Mouse (Mus musculus): ENCODE results near the gene Scamp1.

DNA sequence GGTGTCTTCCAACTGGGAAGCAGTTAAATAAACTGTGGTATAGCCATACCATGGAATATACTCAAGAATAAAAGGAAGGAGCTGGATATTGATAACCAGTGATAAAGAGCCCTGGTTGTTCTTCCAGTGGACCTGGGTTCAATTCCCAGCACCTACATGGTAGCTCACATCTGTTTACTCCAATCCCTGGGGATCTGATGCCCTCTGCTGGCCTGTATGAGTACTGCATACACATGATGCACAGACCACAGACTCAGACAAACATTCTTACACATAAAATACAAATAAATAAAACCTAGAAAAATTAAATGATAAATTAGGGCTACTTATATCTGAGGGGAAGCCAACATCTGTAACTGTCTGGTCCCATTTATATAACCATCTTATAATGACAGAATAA is 76.8 kb downstream of the Scamp1 start:
- no peak for TF ChIP-seq POLR2A (IDR thresholded peaks at IDR 0.05; ENCODE audit: control insufficient read depth, low read depth, low read length)
- TF ChIP-seq CTCF (IDR thresholded peaks at IDR 0.05; ENCODE audit: control insufficient read depth, insufficient read depth, insufficient replicate concordance, low read depth, low read length): peak; percentile 9; the same call in 1 of the 2 replicates
